Mouse (Mus musculus) hindbrain, embryonic 11.5 days (tissue): ENCODE data around the gene Zfp710. TPM values are rescaled to one million over a fixed set of nuclear protein-coding genes. Genes with fewer than 3 reads are reported as not detected.
A peak's percentile ranks its signal among the peaks of the same experiment; 100 is the strongest.

Experiments
- ATAC-seq: fragments of 200-750 bp; cut with Nextera tagmentation; 2 replicates; pipeline ENCODE4 v1.8.0; 2017; ENCODE audit warnings: mild to moderate bottlenecking, moderate TSS enrichment, moderate library complexity; ENCODE audit not compliant: low FRiP score
- DNase-seq: peaks from one replicate; pipeline ENCODE4 v3.0.0-alpha.2; 2015; ENCODE audit warnings: low spot score
- H3K27ac ChIP-seq: fragments of 300-500 bp; sonication (generic); 2 replicates; pipeline ENCODE4 v1.5.1; 2014; ENCODE audit warnings: mild to moderate bottlenecking, low read depth, low read length
- H3K27me3 ChIP-seq: fragments of 300-500 bp; sonication (generic); 2 replicates; pipeline ENCODE4 v1.6.1; 2014; ENCODE audit warnings: mild to moderate bottlenecking, low read length, moderate library complexity, mixed read lengths; ENCODE audit not compliant: control insufficient read depth, insufficient read depth
- H3K36me3 ChIP-seq: fragments of 300-500 bp; sonication (generic); 2 replicates; pipeline ENCODE4 v1.6.1; 2014; ENCODE audit warnings: mild to moderate bottlenecking, low read length, moderate library complexity, mixed read lengths; ENCODE audit not compliant: control insufficient read depth, insufficient read depth
- H3K4me1 ChIP-seq: fragments of 300-500 bp; sonication (generic); replicated peaks from 2 replicates; pipeline ENCODE4 v1.6.1; 2014; ENCODE audit warnings: low read length, mixed read lengths; ENCODE audit not compliant: control insufficient read depth, insufficient read depth
- H3K4me2 ChIP-seq: fragments of 300-500 bp; sonication (generic); replicated peaks from 2 replicates; pipeline ENCODE4 v1.6.1; 2014; ENCODE audit warnings: mild to moderate bottlenecking, low read depth, low read length
- H3K4me3 ChIP-seq: fragments of 300-500 bp; sonication (generic); 2 replicates; pipeline ENCODE4 v1.5.1; 2014; ENCODE audit warnings: low read depth, low read length
- H3K9ac ChIP-seq: fragments of 300-500 bp; sonication (generic); 2 replicates; pipeline ENCODE4 v1.6.1; 2014; ENCODE audit warnings: low read depth, low read length
- H3K9me3 ChIP-seq: fragments of 300-500 bp; sonication (generic); 2 replicates; pipeline ENCODE4 v1.6.1; 2016; ENCODE audit warnings: low read length; ENCODE audit not compliant: control insufficient read depth
- WGBS: fragments of 180-500 bp; shearing (Covaris S2); extraction: QIAGEN DNeasy Blood & Tissue Kit; methylation state at CpG from one replicate; pipeline ENCODE4 v1.1.7; 2014; 5-methylcytosine and 5-hydroxymethylcytosine counted together
- polyA plus RNA-seq: library from polyadenylated mRNA; unstranded; fragments of >200 nt; fragmentation: Nextera tagmentation; extraction: Ambion mirVana; gene quantifications from 2 replicates; pipeline ENCODE4 v1.2.1, GENCODE M21; 2014

Gene Zfp710
- polyA plus RNA-seq, 1 experiment from 2014 or later = 26.4 TPM

GRCm38 (mm10) chr7:80138375-80138774 is 113.8 kb downstream of the Zfp710 start:
- no peaks in the 10 kb centered on the region for H3K27me3 ChIP-seq
- H3K9me3 ChIP-seq = no peaks in the 10 kb centered on the region
- H3K9ac ChIP-seq = no peak overlapping the region
- H3K4me2 ChIP-seq = no peak overlapping the region
- H3K27ac ChIP-seq = no peak overlapping the region
- WGBS = 88% methylated on average over 1 of the region's 1 CpGs
- no peak for ATAC-seq
- no peaks in the 10 kb centered on the region for H3K4me1 ChIP-seq
- H3K4me3 ChIP-seq = no peak overlapping the region
- no peaks in the 10 kb centered on the region for H3K36me3 ChIP-seq
- no peak for DNase-seq

- H3K4me2 ChIP-seq = no peak overlapping the region
- ATAC-seq (peak; percentile 56; the same call in 1 of the 2 replicates), DNase-seq (peak; percentile 82)
- no peaks in the 10 kb centered on the region for H3K4me1 ChIP-seq
- no peak overlapping the region for H3K9ac ChIP-seq
- H3K27ac ChIP-seq = no peak overlapping the region
- H3K27me3 ChIP-seq = no peaks in the 10 kb centered on the region
- WGBS = 19% methylated on average over 9 of the region's 9 CpGs
- H3K9me3 ChIP-seq = no peaks in the 10 kb centered on the region
- no peak overlapping the region for H3K4me3 ChIP-seq
- H3K36me3 ChIP-seq = no peaks in the 10 kb centered on the region
Observed at GRCm38 (mm10) chr7:80140815-80141214, 116.2 kb downstream of the Zfp710 start.

Other genes with a start within 250 kb of the Zfp710 start
- not detected in 2 replicates for gene Mesp1, start 231.0 kb upstream of the Zfp710 start, polyA plus RNA-seq
- 0.42 and 0.78 TPM in 2 replicates for gene Mesp2, start 214.1 kb upstream of the Zfp710 start, polyA plus RNA-seq
- 4.9 and 6.2 TPM in 2 replicates for gene Anpep, start 163.8 kb upstream of the Zfp710 start, polyA plus RNA-seq
- 46.6 and 53.8 TPM in 2 replicates for gene Ap3s2, start 104.2 kb upstream of the Zfp710 start, polyA plus RNA-seq
- gene Arpin, start 89.5 kb upstream of the Zfp710 start, polyA plus RNA-seq = 22.5 and 24.9 TPM in 2 replicates
- gene Idh2, start 90.6 kb downstream of the Zfp710 start, polyA plus RNA-seq = 331 and 352 TPM in 2 replicates
- 10.5 and 15.6 TPM in 2 replicates for gene Sema4b, start 162.0 kb downstream of the Zfp710 start, polyA plus RNA-seq
- 58.9 and 61.7 TPM in 2 replicates for gene Cib1, start 208.0 kb downstream of the Zfp710 start, polyA plus RNA-seq
- 5.0 and 5.6 TPM in 2 replicates for gene Gdpgp1, start 208.1 kb downstream of the Zfp710 start, polyA plus RNA-seq
- 1.1 and 1.4 TPM in 2 replicates for gene Ttll13, start 221.6 kb downstream of the Zfp710 start, polyA plus RNA-seq
- 49.5 and 51.6 TPM in 2 replicates for gene Ngrn, start 236.4 kb downstream of the Zfp710 start, polyA plus RNA-seq
- gene Vps33b, start 244.8 kb downstream of the Zfp710 start, polyA plus RNA-seq = 16.6 and 25.2 TPM in 2 replicates